Mouse (Mus musculus): ENCODE results near the gene Stard13.

The Stard13 gene

DNA sequence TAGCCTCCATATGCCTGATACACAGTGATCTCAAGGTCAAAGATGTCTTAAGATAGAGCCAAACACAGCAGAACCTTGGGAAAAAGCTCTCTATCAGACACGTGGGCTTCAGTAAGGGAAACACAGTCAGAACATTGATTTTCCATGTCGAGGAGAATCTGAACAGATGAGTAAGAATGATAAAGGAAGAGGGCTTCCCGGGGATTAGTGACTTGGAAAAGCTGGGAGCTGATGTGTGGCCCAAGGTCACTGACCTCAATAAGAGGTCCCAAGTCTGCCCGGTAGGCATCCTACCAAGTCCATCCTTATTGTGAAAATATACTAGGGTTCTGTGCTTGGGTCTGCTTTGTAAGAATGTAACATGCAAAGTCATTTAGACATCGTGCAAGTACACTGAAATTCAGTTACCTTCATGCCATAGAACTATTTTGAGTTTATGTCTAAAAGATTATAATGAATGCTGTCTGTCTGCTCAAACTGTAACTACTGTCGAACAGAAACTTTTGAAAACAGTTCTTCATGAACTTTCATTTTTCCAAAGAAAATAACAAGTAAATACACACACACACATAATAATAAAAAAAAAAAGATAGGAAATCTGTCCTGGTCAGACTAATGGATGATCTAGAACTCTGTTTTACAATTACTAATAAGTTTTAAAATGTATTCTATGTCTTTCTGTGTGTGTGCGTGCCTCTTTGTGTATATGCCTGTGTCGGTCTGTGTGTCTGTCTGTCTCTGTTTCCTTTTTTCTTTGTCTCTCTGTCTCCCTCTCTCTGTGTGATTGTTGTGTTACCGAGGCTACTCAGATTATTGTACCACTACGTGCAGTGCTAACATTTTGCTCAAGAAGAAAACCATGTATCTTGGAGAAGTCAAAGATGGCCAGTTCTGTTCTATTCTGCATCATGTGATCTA lies 128.3 kb downstream of the Stard13 start:
- no peak for DNase-seq (ENCODE audit: low spot score in 2 of 2)

DNA sequence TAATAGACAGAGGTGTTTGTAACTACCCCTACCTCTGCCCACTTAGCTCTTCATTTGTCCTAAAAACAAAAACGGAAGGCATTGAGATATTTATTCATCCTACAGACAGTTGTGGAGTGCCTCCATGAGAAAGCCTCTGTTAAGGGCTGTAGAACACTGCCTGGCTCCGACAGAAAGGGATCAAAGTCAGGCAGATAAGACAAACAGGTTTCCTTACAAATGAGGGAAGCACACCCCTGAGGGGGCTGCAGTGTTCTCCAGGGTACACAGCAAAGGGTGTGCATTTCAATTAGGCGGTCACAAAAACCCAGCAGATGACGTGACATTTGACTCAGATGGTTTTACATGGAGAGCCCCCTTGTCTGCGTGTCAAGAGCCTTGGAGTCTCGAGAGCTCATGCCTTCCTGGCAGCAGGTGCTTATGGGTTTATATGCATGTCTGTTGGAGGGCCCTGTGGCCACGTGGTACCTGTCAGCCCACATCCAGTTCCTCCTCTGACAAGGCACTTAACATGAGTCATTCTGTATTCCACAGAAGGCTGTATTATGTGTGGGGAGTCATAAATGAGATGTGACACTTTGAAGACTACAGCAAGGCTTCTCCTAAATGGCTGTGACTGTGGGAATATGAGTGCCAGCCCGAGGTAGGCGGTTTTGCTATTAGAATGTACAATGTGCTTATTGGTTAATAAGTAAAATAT lies 129.1 kb downstream of the Stard13 start:
- no peak for DNase-seq (ENCODE audit: low spot score in 2 of 2)

DNA sequence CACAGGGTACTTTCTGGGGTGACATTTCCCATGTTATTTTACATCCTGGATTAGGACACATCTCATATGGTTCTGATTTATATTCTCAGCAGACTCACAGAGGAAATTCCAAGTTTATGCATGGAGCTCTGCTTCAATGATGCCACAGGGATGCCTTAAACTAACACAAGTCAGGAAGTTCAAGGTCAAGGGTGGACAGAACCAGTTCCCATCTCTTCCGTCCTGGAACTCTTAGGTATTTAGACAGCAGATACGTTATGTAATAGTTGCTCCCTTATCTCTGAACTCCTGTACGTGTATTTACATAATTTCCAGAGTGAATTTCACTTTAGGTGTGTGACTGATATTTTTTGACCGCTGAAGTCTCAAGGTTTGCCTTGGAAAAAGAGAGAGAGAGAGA lies 130.4 kb downstream of the Stard13 start:
- DNase-seq (ENCODE audit: low spot score in 2 of 2) = no peak

DNA sequence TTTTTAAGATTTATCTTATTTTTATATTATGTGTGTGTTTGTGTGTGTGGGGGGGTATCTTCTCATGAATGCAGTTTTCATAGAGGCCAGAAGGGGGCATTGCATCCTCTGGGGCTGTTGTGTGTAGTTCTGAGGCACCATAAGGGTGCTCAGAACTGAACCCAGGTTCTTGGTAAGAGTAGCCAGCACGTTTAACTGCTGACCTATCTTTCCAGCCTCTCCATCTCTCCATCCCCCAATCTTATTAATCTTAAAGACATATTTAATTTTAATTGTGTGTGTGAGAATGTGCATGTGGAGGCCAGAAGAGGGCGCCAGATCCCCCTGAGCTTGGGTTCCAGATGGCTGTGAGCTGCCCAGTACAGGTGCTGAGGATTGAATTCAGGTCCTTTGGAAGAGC lies 131.4 kb downstream of the Stard13 start:
- DNase-seq (ENCODE audit: low spot score in 2 of 2) = no peak

DNA sequence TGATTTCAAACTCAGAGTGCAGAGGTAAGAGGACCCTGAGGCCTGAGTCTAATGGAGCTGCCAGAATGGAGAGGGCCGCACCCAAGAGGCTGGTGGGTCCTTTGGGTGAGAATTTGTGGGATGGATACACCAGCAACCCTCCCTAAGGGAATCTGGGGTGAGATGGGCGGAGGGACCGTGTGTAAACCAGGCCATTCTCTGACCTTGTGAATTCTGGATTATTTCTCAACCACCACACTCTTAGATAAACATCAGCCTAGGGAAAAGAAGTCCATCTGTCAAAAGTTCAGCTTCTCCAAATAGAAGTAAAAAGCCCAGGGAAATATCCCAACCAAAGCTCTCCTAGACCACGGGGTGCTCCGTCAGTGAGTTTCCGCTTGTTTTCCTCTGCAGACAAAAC lies 137.6 kb downstream of the Stard13 start:
- peak in 1 of 2 experiments; percentile 17 for DNase-seq (ENCODE audit: low spot score in 2 of 2)

DNA sequence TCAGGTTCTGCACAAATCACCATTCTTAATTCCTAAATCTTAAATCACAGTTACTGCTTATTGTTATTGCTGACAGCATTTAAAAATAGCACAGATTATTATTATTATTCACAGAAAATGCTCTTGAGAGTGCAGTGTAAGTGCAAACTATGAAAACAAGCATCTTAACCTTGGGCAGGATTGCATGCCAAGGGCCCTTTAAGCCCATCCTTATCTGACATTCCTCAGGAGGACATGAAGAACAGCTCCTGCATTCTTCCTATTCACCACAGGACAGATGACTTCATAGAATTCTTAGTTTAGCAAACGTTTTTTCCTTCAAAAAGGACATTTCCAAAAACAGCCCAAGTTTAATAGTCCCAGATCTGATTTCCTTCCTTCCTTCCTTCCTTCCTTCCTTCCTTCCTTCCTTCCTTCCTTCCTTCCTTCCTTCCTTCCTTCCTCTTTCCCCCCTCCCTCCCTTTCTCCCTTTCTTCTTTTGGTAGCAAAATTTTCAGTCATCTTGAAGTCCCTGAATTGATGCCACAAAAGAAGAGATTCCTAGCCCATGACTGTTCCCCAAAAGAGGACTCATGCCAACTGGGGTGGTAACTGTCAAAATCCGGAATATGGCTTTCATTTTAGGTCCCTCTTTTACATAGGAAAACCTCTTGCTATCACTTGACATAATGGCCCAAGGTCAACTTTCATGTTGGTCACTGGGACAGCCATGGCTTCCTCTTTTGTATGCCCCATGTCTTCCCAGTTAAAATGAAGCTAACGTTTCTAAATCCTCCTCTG lies 140.6 kb downstream of the Stard13 start:
- no peak for DNase-seq (ENCODE audit: low spot score in 2 of 2)

DNA sequence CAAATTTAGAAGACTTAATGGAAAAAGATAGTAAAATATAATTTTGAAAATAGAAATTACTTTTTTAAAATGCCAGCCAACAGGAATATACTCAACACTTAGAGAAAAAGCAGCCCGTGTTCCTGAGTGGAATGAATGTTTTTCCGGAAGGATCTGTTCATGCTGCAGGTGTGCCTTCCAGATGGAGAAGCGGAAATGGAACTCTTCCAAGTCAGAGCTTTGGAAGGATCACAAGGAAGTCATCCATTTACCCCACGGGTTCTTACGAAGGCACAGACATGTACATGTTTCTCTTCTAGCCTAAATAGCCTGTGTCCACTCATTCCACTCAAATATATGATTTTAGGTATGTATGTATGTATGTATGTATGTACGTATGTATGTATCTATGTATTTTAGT lies 142.6 kb downstream of the Stard13 start:
- no peak for DNase-seq (ENCODE audit: low spot score in 2 of 2)

DNA sequence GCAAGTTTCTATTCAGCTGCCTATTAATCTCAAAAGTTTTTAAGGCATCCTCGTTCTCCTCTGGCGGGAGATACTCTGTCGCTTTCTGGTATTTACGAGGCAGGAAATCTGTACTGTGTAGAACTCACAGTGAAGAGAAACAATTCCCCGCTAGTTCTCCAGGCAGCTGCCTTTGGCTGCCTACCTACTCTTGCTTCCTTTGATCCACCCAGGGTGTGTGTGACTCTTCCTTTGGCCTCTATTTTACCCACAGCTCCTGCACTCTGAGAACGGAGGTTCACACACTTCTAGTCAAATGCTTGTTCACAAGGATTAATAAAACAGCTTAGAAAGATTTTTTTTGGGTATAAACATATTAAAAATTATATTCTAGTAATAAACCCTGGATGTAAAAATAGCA lies 144.4 kb downstream of the Stard13 start:
- DNase-seq (ENCODE audit: low spot score in 2 of 2) = no peak

DNA sequence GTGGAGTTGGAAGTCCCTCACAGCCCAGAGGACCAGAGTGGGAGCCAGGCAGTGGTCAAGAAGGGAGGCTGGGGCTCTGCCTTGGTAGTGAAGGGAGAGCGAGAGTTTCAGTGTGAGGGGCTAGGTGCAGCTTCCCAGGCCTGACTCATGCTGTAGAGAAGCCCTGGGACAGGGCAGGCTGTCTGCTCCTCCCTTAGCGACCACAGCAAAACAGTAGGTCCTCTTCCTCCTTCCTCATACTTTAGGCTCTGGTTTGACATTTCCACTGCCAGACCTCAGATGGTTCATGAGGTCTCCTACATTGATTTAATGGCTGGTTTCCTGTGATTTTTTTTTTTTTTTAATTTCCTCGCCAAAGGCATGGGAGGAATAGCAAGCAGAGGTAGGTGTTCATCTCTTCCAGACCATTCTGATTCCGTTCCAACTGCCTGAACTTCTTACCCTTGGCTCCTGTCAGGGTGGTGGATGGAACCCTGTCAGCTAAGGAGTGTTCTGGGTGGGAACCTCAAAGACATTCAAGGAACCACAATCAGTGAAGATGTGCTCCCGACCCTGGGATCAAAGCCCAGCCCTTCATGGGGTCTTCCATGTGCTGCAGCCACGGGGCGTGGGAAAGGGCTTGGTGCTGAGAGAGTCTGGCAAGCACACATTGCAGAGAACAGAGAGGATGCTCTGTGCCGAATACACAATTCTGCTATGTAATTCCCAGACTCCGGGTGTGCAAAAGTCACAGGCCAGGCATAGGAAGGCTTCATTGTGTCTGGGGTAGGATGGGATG lies 147.0 kb downstream of the Stard13 start:
- DNase-seq (ENCODE audit: low spot score in 2 of 2) = no peak

DNA sequence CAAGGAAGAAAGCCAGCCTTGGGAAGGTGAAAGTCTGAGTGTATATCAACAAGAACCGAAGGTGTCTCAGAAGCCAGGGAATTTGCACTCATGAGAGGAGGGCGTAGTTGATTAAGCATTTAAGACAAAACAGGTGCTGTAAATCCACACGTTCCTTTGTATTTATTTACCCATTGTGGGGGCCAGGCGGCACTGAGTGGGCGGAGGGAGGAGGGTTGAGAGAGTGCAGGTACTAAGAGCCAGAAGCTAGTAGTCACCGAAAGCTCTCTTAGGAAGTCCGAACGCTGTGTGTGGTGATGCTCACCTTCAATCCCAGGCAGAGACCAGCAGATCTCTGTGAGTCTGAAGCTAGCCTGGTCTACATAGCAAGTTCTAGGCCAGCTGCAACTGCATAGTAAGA lies 147.9 kb downstream of the Stard13 start:
- no peak for DNase-seq (ENCODE audit: low spot score in 2 of 2)

DNA sequence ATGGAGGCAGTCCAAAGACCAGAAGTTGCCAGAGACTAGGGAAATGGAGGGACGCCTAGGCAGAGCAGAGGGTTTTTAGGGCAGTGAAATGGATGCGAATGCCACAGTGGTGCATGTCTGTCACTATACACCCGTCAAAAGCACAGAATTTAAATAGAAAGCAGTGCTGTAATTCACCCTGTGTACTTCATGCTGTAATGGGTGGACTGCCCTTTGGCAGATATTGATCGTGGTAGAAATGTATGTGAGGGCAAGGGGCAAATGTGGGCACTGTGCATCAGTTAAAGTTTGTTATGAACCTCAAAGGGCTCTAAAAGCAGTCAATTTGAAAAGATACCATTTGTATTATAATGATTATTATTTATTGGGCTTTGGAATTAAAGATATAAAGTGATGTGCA lies 153.4 kb downstream of the Stard13 start:
- DNase-seq (ENCODE audit: low spot score in 2 of 2) = no peak

DNA sequence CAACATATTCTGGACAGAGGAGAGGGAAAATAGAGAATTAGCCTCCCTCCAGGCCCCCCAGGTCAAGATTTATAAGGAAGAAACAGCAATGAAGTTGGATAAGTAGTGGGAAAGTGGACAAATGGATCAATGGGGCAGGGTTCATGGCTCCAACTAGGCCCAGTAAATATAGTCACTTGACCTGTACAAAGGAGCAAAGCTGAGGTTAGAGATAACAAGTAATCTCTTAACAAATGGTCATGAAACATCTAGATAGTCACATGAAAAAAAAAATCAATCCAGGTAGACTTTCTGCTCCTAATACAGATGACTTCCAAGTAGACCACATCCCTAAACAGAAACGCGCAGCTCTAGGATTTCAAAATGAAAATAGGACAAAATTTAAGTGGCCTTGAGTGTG lies 155.7 kb downstream of the Stard13 start:
- DNase-seq (ENCODE audit: low spot score in 2 of 2) = no peak

DNA sequence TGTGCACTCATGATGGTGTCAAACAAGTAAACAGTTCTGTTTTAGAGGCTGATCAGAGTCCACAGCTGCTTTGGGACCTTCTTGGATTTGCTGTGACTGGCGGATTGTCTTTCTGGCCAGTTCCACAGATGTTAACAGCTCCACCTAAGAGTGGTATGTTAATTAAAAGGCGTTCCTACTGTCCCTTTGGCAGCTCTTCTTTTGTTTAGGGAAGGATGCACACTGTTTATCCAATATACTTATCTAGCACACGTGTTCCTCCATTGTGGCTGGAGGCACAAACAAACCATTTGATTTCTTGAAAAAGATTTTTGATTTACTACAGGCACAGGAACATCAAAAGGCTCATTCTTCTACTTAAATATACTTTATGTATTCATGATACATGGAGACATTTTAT lies 156.7 kb downstream of the Stard13 start:
- DNase-seq (ENCODE audit: low spot score in 2 of 2) = no peak

DNA sequence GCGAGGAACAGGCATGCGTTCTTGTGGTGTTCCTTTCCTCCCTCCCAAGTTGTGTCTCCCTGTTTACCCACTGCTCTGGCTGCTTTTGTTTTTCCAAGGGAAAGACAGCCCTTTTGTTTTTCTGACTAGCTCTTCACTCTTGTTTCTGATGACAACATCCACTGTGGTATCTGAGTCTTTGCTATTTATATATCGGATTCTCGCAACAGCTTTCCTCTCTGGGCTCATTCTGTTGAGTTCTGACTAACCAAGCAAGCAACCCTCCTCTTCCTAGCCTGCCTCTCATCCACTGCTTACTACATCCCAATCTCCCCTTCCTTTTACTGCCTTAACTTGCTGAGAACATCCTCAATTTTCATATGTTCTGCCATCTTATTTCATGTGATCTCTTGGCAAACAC lies 159.4 kb downstream of the Stard13 start:
- no peak for DNase-seq (ENCODE audit: low spot score in 2 of 2)

DNA sequence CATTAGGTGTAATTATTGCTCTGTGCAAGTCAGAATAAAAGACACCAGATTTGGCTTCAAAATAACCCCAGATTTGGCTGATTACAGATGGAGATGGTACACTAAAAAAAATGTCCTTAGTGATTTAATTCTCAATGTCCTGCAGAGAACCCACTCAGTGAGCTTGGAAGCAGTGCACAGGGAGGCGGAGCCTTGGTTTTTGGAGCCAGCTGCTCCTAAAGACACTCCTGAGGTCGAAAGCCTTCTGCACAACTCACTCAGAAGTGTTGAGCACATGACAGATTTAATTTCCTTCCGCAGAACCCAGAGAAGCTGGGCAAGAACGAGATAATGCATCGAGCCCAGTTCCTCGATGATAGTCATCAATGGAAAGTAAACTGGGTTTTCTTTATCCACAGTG lies 162.2 kb downstream of the Stard13 start:
- DNase-seq (ENCODE audit: low spot score in 2 of 2) = no peak

DNA sequence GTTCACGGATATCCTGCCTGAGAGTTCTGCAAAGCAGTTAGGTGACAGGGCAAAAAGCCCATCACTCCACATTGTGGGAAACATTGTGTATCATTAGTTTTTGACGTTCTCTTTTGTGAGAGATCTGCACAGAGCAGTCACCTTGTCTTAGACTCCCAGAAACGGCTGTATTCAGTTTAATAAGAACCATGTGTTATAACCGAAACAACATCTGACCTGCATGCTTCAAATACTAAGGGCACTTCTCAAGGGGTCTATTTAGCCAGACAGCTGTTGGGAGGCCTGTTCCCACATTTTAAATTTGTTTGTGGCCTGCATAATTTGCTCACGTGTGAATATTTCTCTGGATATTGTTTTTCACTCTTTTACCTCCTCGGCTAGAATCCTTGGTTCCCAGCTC lies 162.7 kb downstream of the Stard13 start:
- no peak for DNase-seq (ENCODE audit: low spot score in 2 of 2)

DNA sequence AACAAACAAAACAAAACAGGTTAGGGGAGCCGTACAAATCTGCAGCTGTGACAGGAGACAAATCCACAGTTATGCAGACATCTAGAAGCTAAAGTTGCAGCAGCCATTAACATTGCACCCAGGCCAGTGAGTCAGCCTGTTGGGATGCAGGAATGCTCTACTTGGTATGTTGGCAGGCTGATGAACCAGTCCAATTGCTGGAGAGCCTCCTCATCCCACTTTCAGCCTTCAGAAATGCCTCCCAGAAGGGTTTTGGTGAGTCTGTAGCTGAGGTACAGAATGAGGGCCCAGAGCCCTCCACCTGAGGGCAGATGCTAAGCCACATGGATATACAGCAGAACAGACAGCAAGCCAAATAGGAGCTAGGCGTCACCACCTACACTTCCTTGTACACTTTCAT lies 164.1 kb downstream of the Stard13 start:
- no peak for DNase-seq (ENCODE audit: low spot score in 2 of 2)

DNA sequence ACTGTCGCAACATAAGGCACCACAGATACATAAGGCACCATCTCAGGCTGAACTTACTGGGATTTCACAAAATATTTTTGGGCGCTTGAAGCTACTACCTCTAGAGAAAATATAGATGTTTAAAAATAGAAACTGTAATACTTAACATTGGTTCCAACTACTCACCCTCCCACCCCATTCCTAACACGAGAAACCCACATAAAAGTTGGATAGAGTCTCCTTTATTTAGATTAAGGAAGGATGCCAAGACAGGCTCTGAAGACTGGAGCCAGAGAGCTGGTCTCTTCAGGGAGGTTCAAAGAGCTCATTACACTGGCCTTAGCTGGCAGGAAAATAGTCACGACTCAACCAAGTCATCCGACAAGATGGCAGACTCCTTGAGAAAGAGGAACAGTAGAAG lies 167.6 kb downstream of the Stard13 start:
- no peak for DNase-seq (ENCODE audit: low spot score in 2 of 2)

DNA sequence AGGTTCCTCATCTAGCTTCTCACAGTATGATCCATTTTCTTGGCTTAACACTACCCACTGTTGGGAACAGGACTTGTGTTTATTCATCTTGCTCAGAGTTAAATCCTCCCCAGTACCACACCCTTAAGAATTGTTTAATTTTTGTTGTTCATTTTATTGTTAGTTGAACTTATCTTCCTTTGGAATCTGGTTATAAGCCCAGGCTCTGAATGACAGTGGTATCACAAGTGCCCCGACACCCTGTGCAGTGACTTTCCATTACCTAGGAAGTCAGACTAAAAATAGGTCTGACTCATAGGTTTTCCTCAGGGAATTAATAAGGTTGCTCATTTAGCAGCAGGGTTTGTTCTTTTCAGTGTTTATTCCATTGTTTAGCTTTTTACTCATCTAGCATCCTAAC lies 168.4 kb downstream of the Stard13 start:
- no peak for DNase-seq (ENCODE audit: low spot score in 2 of 2)

DNA sequence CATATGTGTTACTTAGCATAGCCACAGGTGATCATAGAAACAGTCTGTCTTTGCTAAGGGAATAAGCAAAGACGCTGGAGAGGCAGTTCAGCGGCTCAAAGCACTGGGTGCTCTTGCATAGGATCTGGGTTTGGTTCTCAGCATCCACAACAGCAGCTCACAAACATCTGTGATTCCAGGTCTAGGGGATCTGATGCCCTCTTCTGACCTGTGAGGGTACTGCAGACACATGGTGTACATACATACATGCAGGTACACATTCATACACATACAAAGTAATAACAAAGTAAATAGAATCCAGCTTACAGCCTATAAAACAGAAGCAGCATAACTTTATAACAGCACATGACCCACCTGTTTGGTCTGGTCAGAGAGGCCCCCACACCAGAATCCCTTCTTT lies 171.7 kb downstream of the Stard13 start:
- DNase-seq (ENCODE audit: low spot score in 2 of 2) = no peak

DNA sequence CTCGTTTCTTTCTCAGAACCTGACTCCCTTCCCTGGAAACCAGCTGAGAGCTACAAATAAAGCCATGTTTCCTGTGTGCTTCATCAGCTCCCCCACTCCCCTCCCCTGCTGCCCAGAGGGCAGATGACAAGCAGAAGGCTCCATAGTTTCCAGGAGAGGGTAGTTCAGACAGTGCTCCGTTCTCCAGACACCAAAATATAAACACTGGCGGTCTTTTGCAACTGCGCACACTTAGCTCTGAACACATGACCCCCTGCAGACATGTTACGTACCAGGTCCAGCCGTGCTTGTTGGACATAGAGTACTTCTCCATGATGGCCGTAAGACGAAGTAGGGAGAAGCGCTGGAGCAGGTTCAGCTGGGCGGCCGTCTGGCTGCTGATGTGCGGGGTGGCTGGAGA lies 173.2 kb downstream of the Stard13 start:
- DNase-seq (ENCODE audit: low spot score in 2 of 2) = no peak

DNA sequence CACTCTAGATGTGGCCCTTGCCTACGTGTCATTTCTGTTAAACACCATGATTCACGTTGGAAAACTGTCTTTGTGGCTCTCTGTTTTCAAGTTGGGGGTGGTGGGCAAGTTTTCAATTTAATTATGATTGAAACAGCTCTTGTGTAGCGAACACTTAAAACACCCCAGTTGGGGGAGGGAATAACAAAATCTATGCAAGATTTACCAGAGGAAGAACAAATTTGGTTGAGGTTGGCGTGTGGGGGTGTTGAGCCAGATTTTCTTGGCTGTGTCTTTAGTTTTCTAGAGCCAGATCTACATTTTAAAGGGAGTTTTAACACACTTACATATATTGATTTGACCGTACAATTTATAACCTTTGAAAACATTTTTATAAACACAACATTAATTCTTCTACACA lies 173.9 kb downstream of the Stard13 start:
- DNase-seq (ENCODE audit: low spot score in 2 of 2) = no peak

Data from urinary bladder, adult 18-20 months (tissue).